ENCODE assay signal across 12 mouse cellular contexts in the genomic region with DNA sequence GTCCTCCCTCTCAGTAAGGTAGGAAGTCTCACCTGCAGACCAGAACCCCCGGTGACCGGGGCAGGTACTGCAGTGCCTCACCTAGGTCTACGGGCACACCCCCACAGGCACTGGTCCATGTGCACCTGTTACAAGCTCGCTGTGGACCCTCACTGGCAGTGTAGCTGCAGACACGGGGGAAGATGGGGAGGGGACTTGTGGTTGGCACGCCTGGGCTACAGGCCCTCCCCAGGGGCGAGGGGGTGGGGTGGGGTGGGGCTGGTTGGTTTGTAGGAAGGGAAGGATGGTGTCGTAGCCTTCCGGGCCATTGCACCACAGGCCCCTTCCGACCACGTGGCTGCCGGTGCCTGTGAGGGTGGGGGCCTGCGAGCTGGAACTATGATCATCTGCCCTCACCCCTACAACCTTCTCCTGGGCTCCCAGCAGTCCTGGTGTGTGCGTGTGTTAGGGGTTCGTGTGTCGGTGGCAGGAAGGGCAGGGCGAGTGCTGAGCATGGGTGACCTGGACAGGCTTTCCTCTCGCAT. TPM values are rescaled to one million over a fixed set of nuclear protein-coding genes. Genes with fewer than 3 reads are reported as not detected.
DNase-seq lines count a peak whose midpoint lies in the region; ATAC-seq and TF ChIP-seq lines count a peak whose summit lies in the region.
"Had no signal": no experiment of that assay in that cellular context is flagged by ENCODE, and none has a peak within 500 bp of the region (broad histone marks: within the 10 kb centered on the region; RNA-seq: fewer than 3 reads in every experiment).

No protein-coding gene starts in this region.

- peak; percentile 54 to 65; a peak in 2 of 4 replicates for TF ChIP-seq POLR2A in MEL (IDR thresholded peaks at IDR 0.05; ENCODE audit: control insufficient read depth in 1 of 2, insufficient read depth in 1 of 2, low read depth in 1 of 2, low read length in 2 of 2, poor library complexity in 1 of 2)

- no peaks in the 10 kb centered on the region for H3K27me3 ChIP-seq in MEL (ENCODE audit: control insufficient read depth in 1 of 2, insufficient read depth in 2 of 2, low read length in 2 of 2)
- no peaks in the 10 kb centered on the region for H3K27me3 ChIP-seq in liver, embryonic 13.5 days
- no peaks in the 10 kb centered on the region for H3K27me3 ChIP-seq in forebrain, embryonic 10.5 days (ENCODE audit: poor library complexity, severe bottlenecking)
- H3K27me3 ChIP-seq: hindbrain, embryonic 13.5 days had no signal

- peaks cover 0 to 22% of the 10 kb centered on the region in 2 experiments; a peak in 2 of 4 replicates for H3K4me1 ChIP-seq in MEL (ENCODE audit: control insufficient read depth in 1 of 2, insufficient read depth in 2 of 2, low read length in 2 of 2)
- peaks cover 62% of the 10 kb centered on the region for H3K4me1 ChIP-seq in liver, embryonic 13.5 days (replicated peaks)
- peaks cover 8% of the 10 kb centered on the region for H3K4me1 ChIP-seq in forebrain, embryonic 10.5 days
- H3K4me1 ChIP-seq: hindbrain, embryonic 13.5 days had no signal

- DNase-seq in CD4-positive helper T cell, adult 2 months (ENCODE audit: low read depth, low spot score), result peak; percentile 88
- DNase-seq in MEL (ENCODE audit: low read depth, low spot score), result peak; percentile 87
- DNase-seq in liver, embryonic 13.5 days, result no peak
- peak; percentile 31 to 46 for DNase-seq in spleen, postnatal 14 days (ENCODE audit: low spot score in 2 of 2)
- DNase-seq in kidney, postnatal 10 days, result no peak
- DNase-seq in cerebellum, postnatal 36 days, result no peak
- DNase-seq in forebrain, embryonic 10.5 days (ENCODE audit: extremely low spot score, low spot score), result no peak
- no peak for DNase-seq in gastrocnemius, postnatal 14 days

- H3K79me2 ChIP-seq in MEL (ENCODE audit: control insufficient read depth, insufficient read depth, low read length, poor library complexity), result peaks cover 24% of the 10 kb centered on the region

- H3K36me3 ChIP-seq in MEL (ENCODE audit: control insufficient read depth in 1 of 2, insufficient read depth in 2 of 2, low read length in 2 of 2), result peaks cover 0 to 6% of the 10 kb centered on the region in 2 experiments; a peak in 2 of 4 replicates
- H3K36me3 ChIP-seq in liver, embryonic 13.5 days, result peaks cover 13% of the 10 kb centered on the region; the same call in 1 of the 2 replicates
- no peaks in the 10 kb centered on the region for H3K36me3 ChIP-seq in forebrain, embryonic 10.5 days (replicated peaks)
- H3K36me3 ChIP-seq: hindbrain, embryonic 13.5 days had no signal

- H3K4me3 ChIP-seq in MEL (ENCODE audit: control insufficient read depth in 1 of 2, insufficient read depth in 1 of 2, low read depth in 2 of 2, low read length in 2 of 2), result peak overlapping the region; percentile 82 to 97
- H3K4me3 ChIP-seq in liver, embryonic 13.5 days (replicated peaks), result 0 out of 2 replicates have a peak overlapping the region, but pooled peaks have one; percentile 14
- H3K4me3 ChIP-seq in forebrain, embryonic 10.5 days, result no peak overlapping the region
- H3K4me3 ChIP-seq: hindbrain, embryonic 13.5 days had no signal

- H3K4me2 ChIP-seq in liver, embryonic 13.5 days, result peak overlapping the region; percentile 53
- H3K4me2 ChIP-seq: hindbrain, embryonic 13.5 days had no signal

- peak in 1 of 2 experiments; percentile 30; a peak in 1 of 4 replicates for TF ChIP-seq EP300 in MEL (IDR thresholded peaks at IDR 0.05; ENCODE audit: low read depth in 1 of 2, low read length in 2 of 2)

- H3K9ac ChIP-seq in MEL (ENCODE audit: control insufficient read depth, low read depth, low read length, poor library complexity, severe bottlenecking), result peak overlapping the region; percentile 91
- H3K9ac ChIP-seq in liver, embryonic 13.5 days, result 0 out of 2 replicates have a peak overlapping the region, but pooled peaks have one; percentile 1
- H3K9ac ChIP-seq: hindbrain, embryonic 13.5 days had no signal

- ATAC-seq in liver, embryonic 13.5 days (ENCODE audit: low read depth), result peak; percentile 35

- TF ChIP-seq CTCF in MEL (IDR thresholded peaks at IDR 0.05 in 2 of 3, conservative IDR thresholded peaks at IDR 0.05 in 1 of 3; ENCODE audit: control insufficient read depth in 1 of 3, insufficient read depth in 1 of 3, low read depth in 2 of 3, low read length in 3 of 3, poor library complexity in 1 of 3, severe bottlenecking in 1 of 3), result peak in 1 of 3 experiments; percentile 31; a peak in 2 of 6 replicates

- TF ChIP-seq RAD21 in MEL (IDR thresholded peaks at IDR 0.05; ENCODE audit: low read depth, low read length), result no peak

- no peaks in the 10 kb centered on the region for H3K9me3 ChIP-seq in MEL (replicated peaks; ENCODE audit: insufficient read depth, low read length)
- H3K9me3 ChIP-seq in liver, embryonic 13.5 days (replicated peaks), result no peaks in the 10 kb centered on the region
- no peaks in the 10 kb centered on the region; the same call in 1 of the 2 replicates for H3K9me3 ChIP-seq in forebrain, embryonic 10.5 days
- H3K9me3 ChIP-seq: hindbrain, embryonic 13.5 days had no signal

- intact Hi-C loops in gastrocnemius, postnatal 14 days (cut with DNase I; ENCODE audit: low total_unique reads), result no loop called here

- 39% methylated on average over 18 of the region's 18 CpGs for WGBS in liver, embryonic 13.5 days (ENCODE audit: insufficient replicate concordance)
- 86% methylated on average over 18 of the region's 18 CpGs for WGBS in forebrain, embryonic 10.5 days

- peak overlapping the region; percentile 95 for H3K27ac ChIP-seq in MEL (ENCODE audit: control insufficient read depth, low read depth, low read length)
- no peak overlapping the region for H3K27ac ChIP-seq in liver, embryonic 13.5 days
- no peak overlapping the region for H3K27ac ChIP-seq in forebrain, embryonic 10.5 days
- H3K27ac ChIP-seq: hindbrain, embryonic 13.5 days had no signal

TF ChIP-seq in MEL, 35 proteins besides CTCF, POLR2A, EP300 and RAD21 (continues in another document):
- no peak for TF ChIP-seq SMC3 (IDR thresholded peaks at IDR 0.05; ENCODE audit: low read depth, low read length)
- peak; percentile 65 for TF ChIP-seq ETS1 (IDR thresholded peaks at IDR 0.05; ENCODE audit: low read depth, low read length)
- no peak for TF ChIP-seq MYB (IDR thresholded peaks at IDR 0.05; ENCODE audit: low read depth, low read length)
- TF ChIP-seq TBP (IDR thresholded peaks at IDR 0.05; ENCODE audit: low read depth, low read length), result peak; percentile 18; the same call in 1 of the 2 replicates
- no peak for TF ChIP-seq POLR2AphosphoS2 (IDR thresholded peaks at IDR 0.05; ENCODE audit: low read length)
- no peak for TF ChIP-seq BHLHE40 (IDR thresholded peaks at IDR 0.05; ENCODE audit: borderline replicate concordance, low read depth, low read length)
- no peak for TF ChIP-seq ZNF384 (IDR thresholded peaks at IDR 0.05; ENCODE audit: low read depth, low read length)
- TF ChIP-seq JUND (IDR thresholded peaks at IDR 0.05; ENCODE audit: low read depth, low read length), result no peak
- peak; percentile 85; the same call in 1 of the 2 replicates for TF ChIP-seq MAZ (IDR thresholded peaks at IDR 0.05; ENCODE audit: low read depth, low read length)
- peak; percentile 56; the same call in 1 of the 2 replicates for TF ChIP-seq NELFE (IDR thresholded peaks at IDR 0.05; ENCODE audit: low read depth, low read length)
- no peak for TF ChIP-seq MAFK (IDR thresholded peaks at IDR 0.05; ENCODE audit: borderline replicate concordance, low read depth, low read length)
- peak; percentile 60 for TF ChIP-seq ELF1 (IDR thresholded peaks at IDR 0.05; ENCODE audit: low read depth, low read length)
- TF ChIP-seq USF1 (IDR thresholded peaks at IDR 0.05; ENCODE audit: low read depth, low read length), result peak; percentile 93
- TF ChIP-seq GATA1 (IDR thresholded peaks at IDR 0.05; ENCODE audit: low read depth, low read length), result no peak
- no peak for TF ChIP-seq CHD1 (IDR thresholded peaks at IDR 0.05; ENCODE audit: low read depth, low read length)
- no peak for TF ChIP-seq E2F4 (IDR thresholded peaks at IDR 0.05; ENCODE audit: borderline replicate concordance, low read depth, low read length)
- peak; percentile 98 for TF ChIP-seq MYC (IDR thresholded peaks at IDR 0.05; ENCODE audit: low read depth, low read length)
- TF ChIP-seq RCOR1 (IDR thresholded peaks at IDR 0.05; ENCODE audit: low read depth, low read length), result no peak

RNA-seq across cellular contexts. Expression of gene Osm, which starts 1.2 kb away (rescaled TPM):
- total RNA-seq in MEL (2012; rRNA removed), result 11.2 and 15.4 TPM in 2 replicates
- 10 to 100 TPM in 1 of 2 experiments, not detected in 1; 10.6 TPM for polyA plus RNA-seq in MEL (2012; ENCODE audit: insufficient read depth in 1 of 2, insufficient read length in 2 of 2, low read depth in 1 of 2, low replicate concordance in 2 of 2, missing spikeins in 1 of 2)
- 0.51 and 0.60 TPM in 2 replicates for polyA plus RNA-seq in liver, embryonic 13.5 days (2015; fragmentation: Nextera tagmentation; extraction: Ambion mirVana)
- polyA plus RNA-seq in forebrain, embryonic 10.5 days (2016; fragmentation: Nextera tagmentation; extraction: Ambion mirVana), result 0.06 TPM in 1 of 2 replicates, not detected in the other
- total RNA-seq in gastrocnemius, postnatal 14 days (2021), result not detected
- total RNA-seq: layer of hippocampus, postnatal 10 days had no signal
- polyA plus RNA-seq: neural tube, embryonic 11.5 days; testis, adult 2 months had no signal

RNA-seq across cellular contexts. Expression of gene Castor1, which starts 19.4 kb away (rescaled TPM):
- 6.6 and 7.1 TPM in 2 replicates for total RNA-seq in MEL (2012; rRNA removed)
- polyA plus RNA-seq in MEL (2012; ENCODE audit: insufficient read depth in 1 of 2, insufficient read length in 2 of 2, low read depth in 1 of 2, low replicate concordance in 2 of 2, missing spikeins in 1 of 2), result 10 to 100 TPM in 1 of 2 experiments, not detected in 1; 11.8 TPM
- 1.9 and 2.1 TPM in 2 replicates for polyA plus RNA-seq in liver, embryonic 13.5 days (2015; fragmentation: Nextera tagmentation; extraction: Ambion mirVana)
- 1.9 and 2.6 TPM in 2 replicates for polyA plus RNA-seq in forebrain, embryonic 10.5 days (2016; fragmentation: Nextera tagmentation; extraction: Ambion mirVana)
- total RNA-seq in gastrocnemius, postnatal 14 days (2021), result 1 to 10 TPM; 4.3 to 8.9 TPM

RNA-seq across cellular contexts. Expression of gene Lif, which starts 19.9 kb away (rescaled TPM):
- total RNA-seq in MEL (2012; rRNA removed), result 0.10 and 0.27 TPM in 2 replicates
- under 1 TPM in 1 of 2 experiments, not detected in 1; 0.31 TPM for polyA plus RNA-seq in MEL (2012; ENCODE audit: insufficient read depth in 1 of 2, insufficient read length in 2 of 2, low read depth in 1 of 2, low replicate concordance in 2 of 2, missing spikeins in 1 of 2)
- polyA plus RNA-seq in liver, embryonic 13.5 days (2015; fragmentation: Nextera tagmentation; extraction: Ambion mirVana), result 0.02 TPM in 1 of 2 replicates, not detected in the other
- 0.11 TPM in 1 of 2 replicates, not detected in the other for polyA plus RNA-seq in forebrain, embryonic 10.5 days (2016; fragmentation: Nextera tagmentation; extraction: Ambion mirVana)
- total RNA-seq in gastrocnemius, postnatal 14 days (2021), result under 1 TPM; 0.24 to 0.45 TPM
- polyA plus RNA-seq: neural tube, embryonic 11.5 days had no signal

RNA-seq across cellular contexts. Expression of gene Tbc1d10a, which starts 50.9 kb away (rescaled TPM):
- total RNA-seq in MEL (2012; rRNA removed), result 26.3 and 27.4 TPM in 2 replicates
- polyA plus RNA-seq in MEL (2012; ENCODE audit: insufficient read depth in 1 of 2, insufficient read length in 2 of 2, low read depth in 1 of 2, low replicate concordance in 2 of 2, missing spikeins in 1 of 2), result 10 to 100 TPM in 1 of 2 experiments, not detected in 1; 23.0 TPM
- 6.0 and 6.2 TPM in 2 replicates for polyA plus RNA-seq in liver, embryonic 13.5 days (2015; fragmentation: Nextera tagmentation; extraction: Ambion mirVana)
- 24.4 and 25.4 TPM in 2 replicates for polyA plus RNA-seq in forebrain, embryonic 10.5 days (2016; fragmentation: Nextera tagmentation; extraction: Ambion mirVana)
- total RNA-seq in gastrocnemius, postnatal 14 days (2021), result 1 to 10 TPM; 5.3 to 5.4 TPM

Comparison
In these comparisons a context has a peak if more than half of its experiments do, and no peak if none do; other contexts are left out.
1. DNase-seq: peak in CD4-positive helper T cell, adult 2 months (single experiment), MEL (single experiment) and spleen, postnatal 14 days (2 of 2); none in liver, embryonic 13.5 days (single experiment), kidney, postnatal 10 days (single experiment), cerebellum, postnatal 36 days (0 of 2), forebrain, embryonic 10.5 days (single experiment) and gastrocnemius, postnatal 14 days (single experiment).